Mouse (Mus musculus): ENCODE data around the gene Tmem184a.

- TF ChIP-seq CTCF (IDR thresholded peaks at IDR 0.05; ENCODE audit: insufficient read depth, low read length), result no peak
- TF ChIP-seq POLR2A (IDR thresholded peaks at IDR 0.05; ENCODE audit: borderline replicate concordance, extremely low read depth, low read depth, low read length), result no peak
Measured at GRCm38 (mm10) chr5:139804107-139804551, 15.6 kb downstream of the Tmem184a start.
